Mouse (Mus musculus) lung, adult 2 months (tissue): Measurements from ENCODE around the gene Ets1. TPM values are rescaled to one million over a fixed set of nuclear protein-coding genes. Genes with fewer than 3 reads are reported as not detected.

ENCODE experiments used
- DNase-seq: peaks from one replicate; pipeline ENCODE4 v3.0.0; 2022
- H3K4me1 ChIP-seq: fragments of 200-500 bp; 2 replicates; pipeline ENCODE4 v1.6.1; 2011; ENCODE audit warnings: low read length; ENCODE audit not compliant: control insufficient read depth, insufficient read depth
- H3K4me3 ChIP-seq: fragments of 200-500 bp; replicated peaks from 2 replicates; pipeline ENCODE3; 2011; ENCODE audit warnings: low read depth, mild to moderate bottlenecking, control low read depth, low read length; ENCODE audit errors: extremely low read depth
- CTCF ChIP-seq: fragments of 200-500 bp; IDR thresholded peaks from 2 replicates; pipeline ENCODE4 v1.5.1; 2011; ENCODE audit warnings: mild to moderate bottlenecking, low read length, control low read depth; ENCODE audit not compliant: insufficient read depth
- POLR2A ChIP-seq: fragments of 200-500 bp; IDR thresholded peaks from 2 replicates; pipeline ENCODE4 v1.6.1; 2011; ENCODE audit warnings: low read depth, mild to moderate bottlenecking, control low read depth, low read length, borderline replicate concordance; ENCODE audit errors: extremely low read depth
- WGBS: fragments of 180-500 bp; shearing (Covaris S2); methylation state at CpG from one replicate; pipeline ENCODE4 v1.1.7; 2018; 5-methylcytosine and 5-hydroxymethylcytosine counted together
- polyA plus RNA-seq: library from polyadenylated mRNA; depleted of rRNA; stranded (reverse); fragments of >200 nt; gene quantifications from 2 replicates; pipeline ENCODE4 v1.2.3, GENCODE M21; 2012; rRNA removed

The Ets1 gene
- polyA plus RNA-seq, 1 experiment = 67.2 TPM

DNA sequence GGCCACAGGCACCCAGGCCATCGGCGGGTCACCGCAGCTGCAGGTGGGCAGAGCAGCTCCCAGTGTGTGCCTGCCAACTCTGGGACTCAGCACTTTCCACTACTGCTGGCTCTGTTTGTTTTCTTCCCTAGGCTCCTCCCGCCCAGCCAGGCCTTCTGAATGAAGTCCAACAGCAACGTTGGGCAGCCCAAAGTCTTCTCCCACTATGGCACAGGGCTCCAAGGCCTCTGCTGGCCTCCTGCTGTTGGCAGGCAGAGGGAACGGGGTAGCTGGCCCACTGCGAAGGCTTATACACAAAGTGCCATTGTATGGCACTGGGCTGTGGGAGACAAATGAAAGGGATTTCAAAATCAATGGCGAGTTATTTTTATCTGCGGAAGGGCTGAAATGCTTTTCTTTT is 128.4 kb downstream of the Ets1 start:
- no peak for DNase-seq
- Histone ChIP-seq H3K4me1 (peaks cover 11% of the 10 kb centered on the region), H3K4me3 (no peak overlapping the region)
- no peak for TF ChIP-seq POLR2A
- no peak for TF ChIP-seq CTCF
- 51% methylated on average over 9 of the region's 9 CpGs for WGBS

DNA sequence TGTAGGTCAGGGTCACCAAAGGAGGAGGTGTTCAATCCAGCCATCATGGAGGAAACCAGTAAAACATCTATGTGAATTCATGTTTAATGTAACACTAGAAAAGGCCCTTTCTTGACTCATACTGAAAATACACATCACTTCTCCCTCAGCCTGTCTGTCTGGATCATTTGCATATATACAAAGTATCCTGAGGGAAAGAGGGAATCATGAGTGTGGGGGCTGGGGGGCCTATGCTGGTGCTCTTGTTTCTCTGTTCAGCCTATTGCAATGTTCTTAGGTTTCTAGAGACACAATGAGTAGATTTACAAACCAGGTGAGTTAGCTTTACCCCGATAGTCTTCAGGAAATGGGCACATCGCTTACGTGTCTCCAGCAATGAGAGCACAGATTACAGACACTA is 129.1 kb downstream of the Ets1 start:
- TF ChIP-seq CTCF = no peak
- TF ChIP-seq POLR2A = no peak
- Histone ChIP-seq H3K4me3 (no peak overlapping the region), H3K4me1 (peaks cover 11% of the 10 kb centered on the region)
- WGBS = 96% methylated on average over 3 of the region's 3 CpGs
- DNase-seq = no peak

DNA sequence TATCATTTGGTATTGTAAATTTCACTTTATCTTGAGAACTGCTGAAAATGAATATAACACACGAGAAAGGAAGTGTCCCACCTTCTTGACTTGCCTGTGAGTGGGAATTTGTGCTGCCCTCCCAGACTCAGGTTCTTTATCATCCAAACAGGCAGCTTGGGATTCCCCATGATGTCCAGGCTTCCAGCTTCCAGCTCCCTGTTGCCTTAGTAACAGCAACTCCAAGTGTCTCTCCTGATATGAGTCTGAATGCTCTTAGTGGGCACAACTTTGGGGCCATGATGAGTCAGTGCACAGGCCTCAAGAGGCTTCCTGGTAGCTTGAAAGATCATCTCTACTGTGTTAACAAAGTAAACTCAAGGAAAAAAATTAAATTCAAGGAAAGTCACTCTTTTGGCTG is 142.8 kb downstream of the Ets1 start:
- no peak overlapping the region for H3K4me3 ChIP-seq
- H3K4me1 ChIP-seq = no peaks in the 10 kb centered on the region; the same call in 1 of the 2 replicates
- WGBS = 65% methylated on average over 1 of the region's 1 CpGs
- DNase-seq = no peak
- TF ChIP-seq POLR2A (no peak), CTCF (no peak)

- WGBS = 66% methylated on average over 8 of the region's 8 CpGs
Observed at GRCm38 (mm10) chr9:32782391-32783092, 146.5 kb downstream of the Ets1 start.

GRCm38 (mm10) chr9:32787091-32787490 is 151.1 kb downstream of the Ets1 start:
- no peak for DNase-seq
- WGBS = 55% methylated on average over 7 of the region's 7 CpGs
- no peak for TF ChIP-seq CTCF
- TF ChIP-seq POLR2A = no peak
- no peak overlapping the region for H3K4me3 ChIP-seq
- no peaks in the 10 kb centered on the region for H3K4me1 ChIP-seq

More at GRCm38 (mm10) chr9:32782391-32783092, 146.5 kb downstream of the Ets1 start:
- TF ChIP-seq CTCF = no peak
- TF ChIP-seq POLR2A = no peak
- no peaks in the 10 kb centered on the region for H3K4me1 ChIP-seq
- no peak overlapping the region for H3K4me3 ChIP-seq
- no peak for DNase-seq

GRCm38 (mm10) chr9:32787615-32788014 is 151.6 kb downstream of the Ets1 start:
- no peak for TF ChIP-seq POLR2A
- TF ChIP-seq CTCF = no peak
- no peak overlapping the region for H3K4me3 ChIP-seq
- DNase-seq = no peak
- 0% methylated on average over 1 of the region's 1 CpGs for WGBS
- H3K4me1 ChIP-seq = no peaks in the 10 kb centered on the region

DNA sequence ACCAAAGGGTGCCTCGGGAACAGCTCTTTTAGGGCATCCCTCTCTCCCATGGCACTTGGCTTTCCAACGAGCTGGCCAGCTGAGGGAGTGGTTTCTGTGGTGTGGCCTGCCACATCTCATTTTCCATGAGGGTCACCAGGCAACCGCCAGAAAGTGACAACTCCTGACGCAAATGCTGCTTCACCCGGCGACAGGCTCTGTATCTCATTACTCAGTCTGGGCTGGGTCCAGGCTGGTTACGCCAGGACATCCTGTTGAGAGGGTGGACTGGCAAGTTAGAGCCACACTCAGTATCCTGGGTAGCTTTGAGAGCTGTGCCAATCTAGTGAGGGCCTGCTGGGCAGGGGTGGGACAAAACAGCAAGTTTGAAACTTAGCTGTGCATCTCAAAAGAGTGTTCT is 153.3 kb downstream of the Ets1 start:
- Histone ChIP-seq H3K4me3 (no peak overlapping the region), H3K4me1 (no peaks in the 10 kb centered on the region)
- no peak for TF ChIP-seq CTCF
- TF ChIP-seq POLR2A = no peak
- DNase-seq = no peak
- 44% methylated on average over 7 of the region's 7 CpGs for WGBS

DNA sequence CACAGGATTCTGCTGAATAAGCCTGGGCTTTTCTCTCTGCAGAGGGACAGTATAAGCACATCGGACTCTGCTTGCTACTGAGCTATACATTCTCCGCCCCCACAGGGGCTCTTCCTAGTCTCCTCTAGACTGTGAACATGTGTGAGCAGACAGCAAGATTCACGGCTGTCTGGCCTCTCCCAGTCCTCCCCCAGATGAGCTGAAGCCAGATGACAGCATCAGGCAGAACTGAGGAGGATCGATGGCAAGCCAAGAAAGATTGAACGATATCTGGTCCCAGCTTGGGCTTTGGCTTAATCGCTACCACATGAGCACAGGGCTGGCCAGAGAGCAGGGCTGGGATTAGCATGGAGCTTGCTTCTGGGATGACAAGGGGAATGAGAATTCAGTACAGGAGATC is 155.7 kb downstream of the Ets1 start:
- whole genome bisulfite sequencing = 76% methylated on average over 6 of the region's 6 CpGs
- no peaks in the 10 kb centered on the region for H3K4me1 ChIP-seq
- TF ChIP-seq POLR2A (no peak), CTCF (no peak)
- DNase-seq = no peak
- no peak overlapping the region for H3K4me3 ChIP-seq

GRCm38 (mm10) chr9:32798171-32798570 is 162.2 kb downstream of the Ets1 start:
- TF ChIP-seq CTCF = no peak
- TF ChIP-seq POLR2A = no peak
- 82% methylated on average over 1 of the region's 1 CpGs for WGBS

DNA sequence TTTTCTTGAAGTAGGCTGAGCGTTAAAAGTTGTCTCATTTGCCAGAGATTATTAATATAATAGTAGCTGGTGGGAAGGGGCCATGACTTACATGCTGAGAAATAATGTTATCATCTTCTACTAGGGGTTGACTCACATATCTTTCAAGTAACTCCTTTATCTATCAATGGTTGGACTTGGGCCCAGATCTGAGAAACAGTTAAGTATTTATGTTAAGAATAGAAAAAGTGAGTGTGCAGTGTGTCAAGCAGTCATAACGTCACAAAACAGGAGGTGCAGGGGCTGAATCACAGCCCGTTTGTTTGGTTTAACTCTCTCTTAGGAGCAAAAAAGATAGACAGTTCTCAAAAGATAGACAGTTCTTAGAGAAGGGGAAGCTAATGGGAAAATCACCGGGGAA is 170.1 kb downstream of the Ets1 start:
- DNase-seq = no peak
- no peak overlapping the region for H3K4me3 ChIP-seq
- 28% methylated on average over 4 of the region's 4 CpGs for WGBS
- TF ChIP-seq POLR2A (no peak), CTCF (no peak)
- no peaks in the 10 kb centered on the region for H3K4me1 ChIP-seq

More at GRCm38 (mm10) chr9:32798171-32798570, 162.2 kb downstream of the Ets1 start:
- no peak for DNase-seq
- Histone ChIP-seq H3K4me1 (no peaks in the 10 kb centered on the region), H3K4me3 (no peak overlapping the region)

Other genes starting within 250 kb of the Ets1 start
- 12.9 and 14.1 TPM in 2 replicates for gene Fli1, start 93.4 kb upstream of the Ets1 start, polyA plus RNA-seq